Mouse (Mus musculus) right cerebral cortex, postnatal 4 days (tissue): ENCODE results near the gene Hcfc1.
A peak's percentile ranks its signal among the peaks of the same experiment; 100 is the strongest.

Experiments used
- DNase-seq: peaks from one replicate; pipeline ENCODE4 v3.0.0-alpha.2; 2022

Hcfc1 gene

GRCm38 (mm10) chrX:73931871-73932270, 34.3 kb downstream of the Hcfc1 start:
- no peak for DNase-seq

GRCm38 (mm10) chrX:73930402-73931062, 35.6 kb downstream of the Hcfc1 start, which contains the start of gene Renbp:
TSS of gene Renbp (minus strand) at chrX:73930850.
- no peak for DNase-seq

- DNase-seq = no peak
Observed at GRCm38 (mm10) chrX:73922550-73922882, 43.6 kb downstream of the Hcfc1 start.

- peak; percentile 86 for DNase-seq
Observed at GRCm38 (mm10) chrX:73921823-73922549, 44.2 kb downstream of the Hcfc1 start, which contains the start of the genes Arhgap4 and Naa10. TSS of gene Arhgap4 (minus strand) at chrX:73921870. TSS of gene Naa10 (minus strand) at chrX:73921944.

GRCm38 (mm10) chrX:73921285-73921822, 44.8 kb downstream of the Hcfc1 start:
- DNase-seq = no peak

- DNase-seq = no peak
Observed at GRCm38 (mm10) chrX:73918631-73919030, 47.5 kb downstream of the Hcfc1 start.

- no peak for DNase-seq
Observed at GRCm38 (mm10) chrX:73916945-73917344, 49.2 kb downstream of the Hcfc1 start.

- peak; percentile 80 for DNase-seq
Observed at GRCm38 (mm10) chrX:73914827-73915703, 51.1 kb downstream of the Hcfc1 start.

- no peak for DNase-seq
Observed at GRCm38 (mm10) chrX:73911588-73911987, 54.6 kb downstream of the Hcfc1 start.

- DNase-seq = no peak
Observed at GRCm38 (mm10) chrX:73911156-73911555, 55.0 kb downstream of the Hcfc1 start.

- no peak for DNase-seq
Observed at GRCm38 (mm10) chrX:73910451-73910850, 55.7 kb downstream of the Hcfc1 start.

- no peak for DNase-seq
Observed at GRCm38 (mm10) chrX:73910049-73910448, 56.1 kb downstream of the Hcfc1 start.

- DNase-seq = no peak
Observed at GRCm38 (mm10) chrX:73897959-73898358, 68.2 kb downstream of the Hcfc1 start.

- peak; percentile 47 for DNase-seq
Observed at GRCm38 (mm10) chrX:73895719-73896118, 70.4 kb downstream of the Hcfc1 start, which contains the start of gene L1cam. TSS of gene L1cam (minus strand) at chrX:73896105.

GRCm38 (mm10) chrX:73892833-73893232, 73.3 kb downstream of the Hcfc1 start:
- no peak for DNase-seq
